Mouse (Mus musculus) brain, adult 10 weeks (tissue): ENCODE data around the gene Nup210. TPM values are rescaled to one million over a fixed set of nuclear protein-coding genes. Genes with fewer than 3 reads are reported as not detected.

ENCODE experiments used
- polyA plus RNA-seq: library from polyadenylated mRNA; stranded (reverse); fragments of 350-450 nt; fragmentation: Illumina TruSeq; extraction: RNeasy Lipid Tissue Mini Kit (QIAGEN cat#74804); gene quantifications from one replicate; pipeline ENCODE4 v1.2.3, GENCODE M21; 2015; ENCODE audit warnings: low read depth, low replicate concordance

Gene Nup210
- 17.2 TPM for polyA plus RNA-seq

GRCm38 (mm10) chr6:91116244-91117145, at the start of gene Nup210:
Gene Nup210, minus strand, starts transcription at chr6:91116829.

GRCm38 (mm10) chr6:91156554-91157236, 40.1 kb upstream of the Nup210 start, which contains the start of gene Hdac11:
Gene Hdac11, plus strand, starts transcription at chr6:91156665.

GRCm38 (mm10) chr6:90988648-90989317, 127.8 kb downstream of the Nup210 start, which contains the start of gene Iqsec1:
Gene Iqsec1, minus strand, starts transcription at chr6:90988685.

Other genes with a start within 250 kb of the Nup210 start
- 170 TPM for gene Iqsec1, start 128.1 kb downstream of the Nup210 start, polyA plus RNA-seq
- 205 TPM for gene Hdac11, start 39.8 kb upstream of the Nup210 start, polyA plus RNA-seq
- gene Fbln2, start 95.6 kb upstream of the Nup210 start, polyA plus RNA-seq, result 4.5 TPM